Mouse (Mus musculus): ENCODE data around the gene Nhp2. TPM values are rescaled to one million over a fixed set of nuclear protein-coding genes. Genes with fewer than 3 reads are reported as not detected.
"Not testable (repeated sequence)": the region's sequence is repeated elsewhere in the genome, so short reads cannot be mapped to it uniquely, and the experiment has no call there.

Gene Nhp2
- total RNA-seq, 2 experiments from 2014 or later, result 24.9 to 25.7 TPM

DNA sequence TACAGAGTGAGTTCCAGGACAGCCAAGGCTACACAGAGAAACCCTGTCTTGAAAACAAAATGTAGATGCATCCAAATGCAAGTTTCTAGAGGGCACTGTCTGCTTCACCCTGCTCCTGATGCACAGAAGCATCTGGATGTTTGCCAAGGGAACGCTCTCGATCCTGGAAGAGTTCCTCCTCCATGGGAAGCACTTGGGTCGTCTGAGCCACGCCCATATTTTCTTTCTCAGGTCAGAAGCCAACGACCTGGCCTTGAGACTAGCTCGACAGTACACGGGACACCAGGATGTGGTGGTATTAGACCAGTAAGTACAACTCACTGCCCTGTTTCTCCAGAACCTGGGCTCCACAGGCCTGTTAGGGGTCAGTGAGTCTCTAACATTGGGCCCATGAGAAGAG lies 28.4 kb upstream of the Nhp2 start:
- no peak for DNase-seq
- Histone ChIP-seq H3K27ac (no peak overlapping the region), H3K4me3 (no peak overlapping the region)
- intact Hi-C loops (cut with DNase I), result no loop called here
- no peak for TF ChIP-seq CTCF (IDR thresholded peaks at IDR 0.05)

DNA sequence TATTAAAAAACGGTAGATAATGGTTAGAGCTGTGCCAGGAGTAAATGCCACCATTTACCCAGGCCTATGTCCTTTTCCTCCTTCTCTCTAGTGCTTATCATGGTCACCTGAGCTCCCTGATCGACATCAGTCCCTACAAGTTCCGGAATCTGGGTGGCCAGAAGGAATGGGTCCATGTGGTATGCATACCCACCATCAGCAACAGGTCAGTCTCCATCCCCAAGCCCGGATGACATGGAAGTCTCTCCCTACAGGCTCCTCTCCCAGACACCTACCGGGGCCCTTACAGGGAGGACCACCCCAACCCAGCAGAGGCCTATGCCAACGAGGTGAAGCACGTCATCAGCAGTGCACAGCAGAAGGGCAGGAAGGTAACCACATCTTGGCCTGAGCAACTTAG lies 27.6 kb upstream of the Nhp2 start:
- intact Hi-C loops (cut with DNase I), result no loop called here
- Histone ChIP-seq H3K4me3 (no peak overlapping the region), H3K27ac (no peak overlapping the region)
- TF ChIP-seq CTCF (IDR thresholded peaks at IDR 0.05), result no peak
- no peak for DNase-seq

DNA sequence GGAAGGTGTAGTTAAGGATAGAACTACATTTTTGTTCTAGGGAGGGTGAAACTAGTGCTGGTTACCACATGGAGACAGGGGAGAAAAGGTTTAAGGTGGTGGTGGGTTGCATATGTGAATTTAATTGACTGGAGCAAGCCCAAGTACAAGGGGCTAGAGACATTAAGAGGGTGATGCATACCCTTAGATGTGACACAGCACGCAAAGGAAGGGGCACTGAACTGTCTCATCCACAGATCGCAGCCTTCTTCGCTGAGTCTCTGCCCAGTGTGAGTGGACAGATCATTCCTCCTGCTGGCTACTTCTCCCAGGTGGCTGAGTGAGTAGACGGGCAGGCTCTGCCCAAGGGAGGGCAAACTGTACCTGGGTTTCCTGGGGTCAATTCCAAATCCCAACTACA lies 26.2 kb upstream of the Nhp2 start:
- H3K27ac ChIP-seq, result no peak overlapping the region
- intact Hi-C loops (cut with DNase I), result no loop called here
- no peak for TF ChIP-seq CTCF (IDR thresholded peaks at IDR 0.05)
- no peak for DNase-seq
- H3K4me3 ChIP-seq, result no peak overlapping the region

GRCm38 (mm10) chr11:51593849-51594248 lies 25.7 kb upstream of the Nhp2 start:
- intact Hi-C loops (cut with DNase I), result no loop called here
- TF ChIP-seq CTCF (IDR thresholded peaks at IDR 0.05), result no peak
- no peak overlapping the region for H3K4me3 ChIP-seq
- H3K27ac ChIP-seq, result no peak overlapping the region
- no peak for DNase-seq

DNA sequence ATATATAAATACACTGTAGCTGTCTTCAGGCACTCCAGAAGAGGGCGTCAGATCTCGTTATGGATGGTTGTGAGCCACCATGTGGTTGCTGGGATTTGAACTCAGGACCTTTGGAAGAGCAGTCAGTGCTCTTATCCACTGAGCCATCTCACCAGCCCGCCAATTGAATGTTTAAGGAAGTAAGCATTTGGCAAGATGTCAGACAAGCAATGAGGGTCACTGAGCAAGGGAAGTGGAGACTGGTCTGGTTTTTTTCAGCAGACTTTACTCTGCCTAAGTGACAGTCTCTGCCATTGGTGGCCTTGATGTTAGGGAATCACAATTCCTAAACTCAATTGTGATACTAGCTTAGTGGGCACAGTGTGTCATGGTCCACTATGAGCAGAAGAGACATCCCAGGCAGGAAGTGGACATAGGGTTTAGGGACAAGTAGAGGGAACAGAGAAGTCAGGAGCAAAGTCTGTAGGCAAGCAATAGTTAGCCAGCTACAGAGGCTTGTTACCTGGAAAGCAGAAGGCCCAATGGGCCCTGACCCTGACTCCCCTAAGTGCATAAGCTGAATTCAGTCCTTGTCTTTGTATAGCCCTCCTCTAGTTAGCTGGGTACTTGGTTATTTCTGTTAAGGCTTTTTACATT lies 24.7 kb upstream of the Nhp2 start:
- no peak overlapping the region for H3K27ac ChIP-seq
- intact Hi-C loops (cut with DNase I), result no loop called here
- DNase-seq, result no peak
- no peak for TF ChIP-seq CTCF (IDR thresholded peaks at IDR 0.05)
- H3K4me3 ChIP-seq, result no peak overlapping the region

- peak overlapping the region; percentile 16; the same call in 1 of the 2 replicates for H3K27ac ChIP-seq
- H3K4me3 ChIP-seq, result no peak overlapping the region
- DNase-seq, result no peak
- TF ChIP-seq CTCF (IDR thresholded peaks at IDR 0.05), result no peak
- intact Hi-C loops (cut with DNase I), result no loop called here
Observed at GRCm38 (mm10) chr11:51595459-51596083, 24.0 kb upstream of the Nhp2 start.

- intact Hi-C loops (cut with DNase I), result no loop called here
- DNase-seq, result no peak
- Histone ChIP-seq H3K27ac (no peak overlapping the region), H3K4me3 (no peak overlapping the region)
- TF ChIP-seq CTCF (IDR thresholded peaks at IDR 0.05), result no peak
Observed at GRCm38 (mm10) chr11:51597553-51597952, 22.0 kb upstream of the Nhp2 start.

DNA sequence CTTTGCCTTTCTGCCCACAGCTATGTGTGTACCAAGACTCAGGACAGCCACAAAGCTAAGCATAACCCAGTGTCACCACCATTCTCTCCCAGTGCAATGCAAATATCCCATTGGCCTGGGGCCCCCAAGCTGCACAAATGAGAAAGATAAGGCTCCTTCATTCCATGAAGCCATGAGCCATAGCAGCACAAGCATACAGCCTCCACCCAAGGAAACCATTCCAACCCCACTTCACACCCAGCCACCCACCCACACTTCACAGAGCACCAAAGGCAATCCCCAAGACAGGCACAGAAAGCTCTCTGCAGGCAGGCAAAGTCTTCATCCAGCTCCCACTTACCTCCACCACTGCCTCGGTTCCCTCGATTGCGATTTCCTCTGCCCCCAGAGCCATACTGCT lies 17.3 kb upstream of the Nhp2 start:
- TF ChIP-seq CTCF (IDR thresholded peaks at IDR 0.05), result no peak
- DNase-seq, result no peak
- intact Hi-C loops (cut with DNase I), result no loop called here
- Histone ChIP-seq H3K27ac (no peak overlapping the region), H3K4me3 (no peak overlapping the region)

- DNase-seq, result peak; percentile 95
- H3K27ac ChIP-seq, result peak overlapping the region; percentile 98
- no peak for TF ChIP-seq CTCF (IDR thresholded peaks at IDR 0.05)
- peak overlapping the region; percentile 87 for H3K4me3 ChIP-seq
- intact Hi-C loops (cut with DNase I), result no loop called here
Observed at GRCm38 (mm10) chr11:51605602-51606446, 13.7 kb upstream of the Nhp2 start.

GRCm38 (mm10) chr11:51606447-51607095 lies 13.0 kb upstream of the Nhp2 start, which contains the start of gene Hnrnpab:
TSS of gene Hnrnpab (minus strand) at chr11:51606847.
- no peak for TF ChIP-seq CTCF (IDR thresholded peaks at IDR 0.05)
- intact Hi-C loops (cut with DNase I), result no loop called here
- peak within 1 kb of the TSS; percentile 98 for H3K27ac ChIP-seq
- H3K4me3 ChIP-seq, result peak within 1 kb of the TSS; percentile 87
- peak; percentile 98 for DNase-seq

DNA sequence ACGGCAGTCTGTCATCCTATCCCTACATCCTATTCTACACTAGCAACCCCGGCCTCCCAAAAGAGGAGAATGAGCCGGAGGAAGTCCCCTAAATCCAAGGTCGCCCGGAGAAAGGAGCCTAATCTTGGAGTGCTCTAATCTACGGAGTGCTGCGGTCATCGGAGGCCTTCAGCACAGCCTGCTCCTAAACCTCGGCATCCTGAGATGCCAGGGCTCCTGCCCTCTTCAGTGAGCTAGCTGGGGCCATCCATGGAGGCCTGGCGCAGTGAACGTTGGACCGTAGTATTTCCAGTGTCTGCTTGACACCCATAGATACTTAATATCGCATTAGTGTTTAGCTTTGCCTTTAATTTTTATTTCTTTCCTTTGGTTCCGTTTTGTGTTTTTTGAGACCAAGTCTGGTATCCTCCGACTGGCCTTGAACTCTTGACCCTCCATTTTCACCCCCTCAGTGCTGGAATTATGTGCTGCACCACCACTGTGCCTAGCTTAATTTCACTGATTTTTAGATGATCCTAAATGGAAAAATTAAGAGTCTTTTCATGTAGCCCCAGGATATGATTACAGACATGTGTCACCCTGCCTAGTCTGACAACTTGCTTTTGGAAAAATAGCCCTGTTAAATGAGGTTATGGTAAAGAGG lies 12.3 kb upstream of the Nhp2 start:
- Histone ChIP-seq H3K27ac (peak overlapping the region; percentile 98), H3K4me3 (peak overlapping the region; percentile 87)
- DNase-seq, result no peak
- no peak for TF ChIP-seq CTCF (IDR thresholded peaks at IDR 0.05)
- intact Hi-C loops (cut with DNase I), result no loop called here

DNA sequence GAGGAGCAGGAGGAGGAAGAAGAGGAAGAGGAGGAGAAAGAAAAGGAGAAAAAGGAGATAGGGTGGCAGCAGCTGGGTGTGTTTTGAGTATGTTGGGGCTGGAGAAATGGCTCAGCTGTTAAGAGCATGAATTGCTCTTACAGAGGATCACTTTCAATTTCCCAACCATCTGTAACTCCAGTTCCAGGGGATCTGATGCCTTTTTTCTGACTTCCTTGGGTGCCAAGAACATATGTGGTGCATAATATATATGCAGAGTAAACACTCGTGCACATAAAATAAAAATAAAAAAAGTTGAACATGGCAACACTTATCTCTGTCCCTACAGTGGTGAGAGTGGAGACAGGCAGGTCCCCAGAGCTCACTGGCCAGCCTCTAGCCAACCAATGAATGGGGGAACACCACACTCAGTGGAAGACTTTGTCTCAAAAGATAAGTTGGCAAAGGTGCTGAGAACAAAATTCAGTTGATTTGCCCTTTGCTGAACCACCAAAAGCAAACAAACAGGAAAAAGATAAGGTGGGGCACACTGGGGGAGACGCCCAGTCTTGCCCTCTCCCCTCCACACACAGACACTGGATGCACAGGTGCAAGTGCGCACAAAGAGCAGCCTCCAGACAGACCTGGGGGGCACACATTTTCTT lies 10.1 kb upstream of the Nhp2 start:
- no peak for TF ChIP-seq CTCF (IDR thresholded peaks at IDR 0.05)
- no peak for DNase-seq
- Histone ChIP-seq H3K4me3 (no peak overlapping the region), H3K27ac (no peak overlapping the region)
- intact Hi-C loops (cut with DNase I), result no loop called here

- H3K4me3 ChIP-seq; intact Hi-C loops (cut with DNase I); DNase-seq; H3K27ac ChIP-seq: not testable (repeated sequence)
Observed at GRCm38 (mm10) chr11:51609940-51610339, 9.6 kb upstream of the Nhp2 start.
